Mouse (Mus musculus) myocyte (in vitro differentiated cells): ENCODE results near the gene Il17d.

Experiments
- E2F4 ChIP-seq: IDR thresholded peaks from one replicate; pipeline ENCODE4 v1.6.1; 2011; ENCODE audit warnings: mild to moderate bottlenecking, control low read depth, moderate library complexity; ENCODE audit not compliant: insufficient read depth
- MAX ChIP-seq: IDR thresholded peaks from one replicate; pipeline ENCODE4 v1.6.1; 2011; ENCODE audit warnings: low read depth, mild to moderate bottlenecking, control low read depth
- MYOD1 ChIP-seq, 3 experiments: IDR thresholded peaks; one replicate each; pipeline ENCODE4 v1.6.1; 2011; ENCODE audit warnings: control low read depth in 2 of 3, low read depth in 2 of 3, mild to moderate bottlenecking in 2 of 3, moderate library complexity in 1 of 3; ENCODE audit not compliant: insufficient read length in 2 of 3, control insufficient read depth in 1 of 3
- MYOG ChIP-seq, 3 experiments: IDR thresholded peaks; one replicate each; pipeline ENCODE4 v1.6.1; 2011; ENCODE audit warnings: control low read depth in 2 of 3, low read depth in 2 of 3, mild to moderate bottlenecking in 2 of 3; ENCODE audit not compliant: insufficient read length in 2 of 3, control insufficient read depth in 1 of 3, insufficient read depth in 1 of 3
- POLR2A ChIP-seq: IDR thresholded peaks from one replicate; pipeline ENCODE4 v1.6.1; 2011; ENCODE audit warnings: low read depth, mild to moderate bottlenecking, control low read depth, moderate library complexity; ENCODE audit not compliant: insufficient read length
- POLR2AphosphoS2 ChIP-seq: IDR thresholded peaks from one replicate; pipeline ENCODE4 v1.6.1; 2011; ENCODE audit warnings: low read depth, control low read depth; ENCODE audit not compliant: insufficient read length
- SRF ChIP-seq: IDR thresholded peaks from one replicate; pipeline ENCODE4 v1.6.1; 2011; ENCODE audit warnings: low read depth; ENCODE audit not compliant: control insufficient read depth, insufficient read length
- USF1 ChIP-seq: IDR thresholded peaks from one replicate; pipeline ENCODE4 v1.6.1; 2011; ENCODE audit warnings: low read depth, mild to moderate bottlenecking, control low read depth, moderate library complexity

- no peak for TF ChIP-seq MYOG (IDR thresholded peaks at IDR 0.05; ENCODE audit: control insufficient read depth in 1 of 3, insufficient read depth in 1 of 3, insufficient read length in 2 of 3, low read depth in 2 of 3)
- no peak for TF ChIP-seq USF1
- TF ChIP-seq POLR2A, result no peak
- no peak for TF ChIP-seq MAX
- no peak for TF ChIP-seq E2F4
- no peak for TF ChIP-seq MYOD1 (IDR thresholded peaks at IDR 0.05; ENCODE audit: control insufficient read depth in 1 of 3, insufficient read length in 2 of 3, low read depth in 2 of 3)
- TF ChIP-seq SRF, result no peak
- TF ChIP-seq POLR2AphosphoS2, result no peak
These were observed 1.6 kb downstream of the Il17d start for GRCm38 (mm10) chr14:57526050-57526623.
